Mouse (Mus musculus) bone marrow, adult 2 months (tissue): Measurements from ENCODE around the gene Mief1.

Experiments used
- CTCF ChIP-seq: fragments of 200-500 bp; IDR thresholded peaks from 2 replicates; pipeline ENCODE4 v1.5.1; 2011; ENCODE audit warnings: low read length, control low read depth; ENCODE audit not compliant: control insufficient read depth, insufficient read depth
- POLR2A ChIP-seq: fragments of 200-500 bp; IDR thresholded peaks from 2 replicates; pipeline ENCODE4 v1.6.1; 2011; ENCODE audit warnings: low read depth, mild to moderate bottlenecking, control low read depth, low read length, borderline replicate concordance; ENCODE audit not compliant: control insufficient read depth

GRCm38 (mm10) chr15:80192246-80192585, 41.6 kb upstream of the Mief1 start:
- TF ChIP-seq CTCF (no peak), POLR2A (no peak)
